Comparison of ENCODE assay signal across 28 mouse cellular contexts in genomic region chr4:86679686-86680085, GRCm38 (mm10). TPM values are rescaled to one million over a fixed set of nuclear protein-coding genes. Genes with fewer than 3 reads are reported as not detected.
DNase-seq lines count a peak whose midpoint lies in the region; ATAC-seq and TF ChIP-seq lines count a peak whose summit lies in the region.
"Had no signal": no experiment of that assay in that cellular context is flagged by ENCODE, and none has a peak within 500 bp of the region (broad histone marks: within the 10 kb centered on the region; RNA-seq: fewer than 3 reads in every experiment).

No protein-coding gene starts in this region.

- H3K9ac ChIP-seq in neural tube, embryonic 15.5 days (replicated peaks), result no peak overlapping the region
- H3K9ac ChIP-seq: embryonic facial prominence, embryonic 13.5 days; embryonic facial prominence, embryonic 15.5 days; forebrain, embryonic 12.5 days had no signal

- H3K4me1 ChIP-seq in bone marrow macrophage, adult 2 months (ENCODE audit: control insufficient read depth, insufficient read depth, low read length), result peaks cover 26% of the 10 kb centered on the region
- no peaks in the 10 kb centered on the region for H3K4me1 ChIP-seq in neural tube, embryonic 15.5 days
- H3K4me1 ChIP-seq: embryonic facial prominence, embryonic 13.5 days; embryonic facial prominence, embryonic 15.5 days; forebrain, embryonic 10.5 days; forebrain, embryonic 12.5 days had no signal

- peak; percentile 31 for DNase-seq in adrenal gland, adult 2 months
- DNase-seq in adrenal gland, postnatal 25 days, result no peak
- peak; percentile 60 for DNase-seq in 3T3-L1 (ENCODE audit: low read depth, low spot score)
- no peak for DNase-seq in layer of hippocampus, adult 9-11 months
- DNase-seq: adrenal gland, postnatal 10 days; adrenal gland, postnatal 36 days; B cell, adult 2 months; cerebellum, adult 11 months; cerebellum, adult 18-20 months; cerebellum, adult 8-10 months; cerebellum, adult 9-11 months; cerebellum, postnatal 14 days; cerebellum, postnatal 36 days; embryo, embryonic 11 days had no signal

- H3K36me3 ChIP-seq in neural tube, embryonic 15.5 days, result no peaks in the 10 kb centered on the region
- H3K36me3 ChIP-seq: embryonic facial prominence, embryonic 13.5 days; embryonic facial prominence, embryonic 15.5 days; forebrain, embryonic 10.5 days; forebrain, embryonic 12.5 days; G1E had no signal

- H3K9me3 ChIP-seq in neural tube, embryonic 15.5 days (replicated peaks), result no peaks in the 10 kb centered on the region
- H3K9me3 ChIP-seq: embryonic facial prominence, embryonic 13.5 days; embryonic facial prominence, embryonic 15.5 days; forebrain, embryonic 10.5 days; forebrain, embryonic 12.5 days; G1E had no signal

- H3K27me3 ChIP-seq in neural tube, embryonic 15.5 days (replicated peaks), result no peaks in the 10 kb centered on the region
- H3K27me3 ChIP-seq: CH12.LX; embryonic facial prominence, embryonic 13.5 days; embryonic facial prominence, embryonic 15.5 days; forebrain, embryonic 12.5 days; Patski had no signal

- H3K4me2 ChIP-seq in neural tube, embryonic 15.5 days, result no peak overlapping the region
- H3K4me2 ChIP-seq: embryonic facial prominence, embryonic 13.5 days; embryonic facial prominence, embryonic 15.5 days; forebrain, embryonic 12.5 days had no signal

- H3K27ac ChIP-seq in bone marrow macrophage, adult 2 months (ENCODE audit: insufficient read depth, low read depth, low read length), result peak overlapping the region; percentile 15; the same call in 1 of the 2 replicates
- H3K27ac ChIP-seq in neural tube, embryonic 15.5 days (replicated peaks), result no peak overlapping the region
- H3K27ac ChIP-seq: embryonic facial prominence, embryonic 13.5 days; embryonic facial prominence, embryonic 15.5 days; forebrain, embryonic 10.5 days; forebrain, embryonic 12.5 days had no signal

- ATAC-seq in neural tube, embryonic 15.5 days (ENCODE audit: low FRiP score), result no peak
- ATAC-seq: activated CD4-positive, CD25-positive, alpha-beta regulatory T cell, adult 4 months; CD4-positive, CD25-positive, alpha-beta regulatory T cell, adult 4 months; forebrain, embryonic 14.5 days; forebrain, embryonic 16.5 days; Patski had no signal

- no peak for TF ChIP-seq CTCF in bone marrow macrophage, adult 2 months (IDR thresholded peaks at IDR 0.05; ENCODE audit: low read depth, low read length)

- no peak overlapping the region for H3K4me3 ChIP-seq in bone marrow macrophage, adult 2 months (ENCODE audit: insufficient read depth, low read length)
- no peak overlapping the region for H3K4me3 ChIP-seq in neural tube, embryonic 15.5 days (replicated peaks)
- H3K4me3 ChIP-seq: embryonic facial prominence, embryonic 13.5 days; embryonic facial prominence, embryonic 15.5 days; erythroblast, embryonic 14.5 days; forebrain, embryonic 10.5 days; forebrain, embryonic 12.5 days had no signal

- 89% methylated on average over 2 of the region's 2 CpGs for WGBS in neural tube, embryonic 15.5 days

- TF ChIP-seq POLR2A in bone marrow macrophage, adult 2 months (IDR thresholded peaks at IDR 0.05; ENCODE audit: borderline replicate concordance, low read depth, low read length), result no peak

RNA-seq across cellular contexts. Expression of gene Plin2, which starts 9.8 kb away (rescaled TPM):
- total RNA-seq in adrenal gland, adult 2 months (2021), result 100 to 1,000 TPM; 465 to 481 TPM
- 304 TPM in 2 replicates for polyA plus RNA-seq in adrenal gland, adult 2 months (2012; rRNA removed)
- 318 and 341 TPM in 2 replicates for total RNA-seq in adrenal gland, postnatal 25 days (2021)
- 397 and 415 TPM in 2 replicates for polyA plus RNA-seq in bone marrow macrophage, adult 2 months (2012; ENCODE audit: insufficient read depth, insufficient read length, missing spikeins)
- polyA plus RNA-seq in neural tube, embryonic 15.5 days (2015; fragmentation: Nextera tagmentation; extraction: Ambion mirVana), result 40.0 and 53.9 TPM in 2 replicates

Comparison
In these comparisons a context has a peak if more than half of its experiments do, and no peak if none do; other contexts are left out.
1. DNase-seq: peak in adrenal gland, adult 2 months (single experiment) and 3T3-L1 (single experiment); none in adrenal gland, postnatal 25 days (single experiment) and layer of hippocampus, adult 9-11 months (single experiment).